Mouse (Mus musculus) intestine, embryonic 14.5 days (tissue): ENCODE results near the gene Klhl35. TPM values are rescaled to one million over a fixed set of nuclear protein-coding genes. Genes with fewer than 3 reads are reported as not detected.
A peak's percentile ranks its signal among the peaks of the same experiment; 100 is the strongest.

Experiments
- ATAC-seq: fragments of 200-750 bp; cut with Nextera tagmentation; replicated peaks from 2 replicates; pipeline ENCODE4 v1.8.0; 2017; ENCODE audit warnings: low read depth, moderate number of reproducible peaks, moderate TSS enrichment, moderate library complexity; ENCODE audit not compliant: low FRiP score, low TSS enrichment
- DNase-seq: peaks from one replicate; pipeline ENCODE4 v3.0.0-alpha.2; 2018; ENCODE audit warnings: low spot score
- H3K27ac ChIP-seq: fragments of 300-500 bp; sonication (generic); 2 replicates; pipeline ENCODE4 v1.5.1; 2014; ENCODE audit warnings: low read depth, mild to moderate bottlenecking, control low read depth
- H3K27me3 ChIP-seq: fragments of 300-500 bp; sonication (generic); replicated peaks from 2 replicates; pipeline ENCODE4 v1.6.1; 2014; ENCODE audit warnings: low read length, control low read depth; ENCODE audit not compliant: control insufficient read depth, insufficient read depth
- H3K36me3 ChIP-seq: fragments of 300-500 bp; sonication (generic); 2 replicates; pipeline ENCODE4 v1.6.1; 2014; ENCODE audit warnings: low read length, control low read depth; ENCODE audit not compliant: control insufficient read depth, insufficient read depth
- H3K4me1 ChIP-seq: fragments of 300-500 bp; sonication (generic); replicated peaks from 2 replicates; pipeline ENCODE4 v1.6.1; 2014; ENCODE audit warnings: low read length, control low read depth, mixed read lengths; ENCODE audit not compliant: control insufficient read depth, insufficient read depth
- H3K4me2 ChIP-seq: fragments of 300-500 bp; sonication (generic); 2 replicates; pipeline ENCODE4 v1.6.1; 2014; ENCODE audit warnings: low read length
- H3K4me3 ChIP-seq: fragments of 300-500 bp; sonication (generic); 2 replicates; pipeline ENCODE4 v1.5.1; 2014; ENCODE audit warnings: low read depth, low read length, control low read depth, mixed read lengths
- H3K9ac ChIP-seq: fragments of 300-500 bp; sonication (generic); 2 replicates; pipeline ENCODE4 v1.6.1; 2014; ENCODE audit warnings: mild to moderate bottlenecking, low read length
- H3K9me3 ChIP-seq: fragments of 300-500 bp; sonication (generic); 2 replicates; pipeline ENCODE4 v1.6.1; 2016; ENCODE audit warnings: low read length, control low read depth; ENCODE audit not compliant: control insufficient read depth
- WGBS: fragments of 180-500 bp; shearing (Covaris S2); extraction: QIAGEN DNeasy Blood & Tissue Kit; methylation state at CpG from one replicate; pipeline ENCODE4 v1.1.7; 2014; 5-methylcytosine and 5-hydroxymethylcytosine counted together
- polyA plus RNA-seq: library from polyadenylated mRNA; unstranded; fragments of >200 nt; fragmentation: Nextera tagmentation; extraction: Ambion mirVana; gene quantifications from 2 replicates; pipeline ENCODE4 v1.2.1, GENCODE M21; 2014

Gene Klhl35
- polyA plus RNA-seq, 1 experiment from 2014 or later: 1.0 TPM

DNA sequence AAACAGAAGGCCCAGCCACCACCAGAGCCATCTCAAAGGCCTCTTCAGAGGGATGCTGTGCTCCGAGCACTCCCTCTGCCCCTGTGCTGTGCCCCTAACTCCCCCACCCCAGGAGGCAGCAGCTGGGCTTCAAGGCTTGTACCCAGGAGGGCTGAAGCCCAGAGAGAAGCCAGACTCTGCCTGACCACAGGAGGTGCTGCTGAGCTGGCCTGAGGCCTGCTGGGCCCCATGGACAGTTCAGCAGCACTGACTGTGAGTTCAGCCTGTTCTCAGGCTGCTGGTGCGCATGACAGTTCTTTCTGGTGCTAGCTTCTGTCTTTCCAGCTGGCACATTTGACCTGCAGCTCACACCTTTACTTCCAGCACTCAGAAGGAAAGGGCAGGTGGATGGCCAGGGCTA, 20.0 kb upstream of the Klhl35 start:
- no peaks in the 10 kb centered on the region for H3K27me3 ChIP-seq
- ATAC-seq (no peak), DNase-seq (no peak)
- H3K4me2 ChIP-seq: no peak overlapping the region
- H3K27ac ChIP-seq: no peak overlapping the region
- H3K36me3 ChIP-seq: no peaks in the 10 kb centered on the region
- H3K9me3 ChIP-seq: no peaks in the 10 kb centered on the region
- H3K4me1 ChIP-seq: peaks cover 15% of the 10 kb centered on the region; the same call in 1 of the 2 replicates
- H3K9ac ChIP-seq: no peak overlapping the region
- no peak overlapping the region for H3K4me3 ChIP-seq
- WGBS: 79% methylated on average over 2 of the region's 2 CpGs

GRCm38 (mm10) chr7:99447323-99447722, 18.5 kb upstream of the Klhl35 start:
- H3K36me3 ChIP-seq: no peaks in the 10 kb centered on the region
- no peaks in the 10 kb centered on the region for H3K27me3 ChIP-seq
- no peak overlapping the region for H3K4me3 ChIP-seq
- H3K9ac ChIP-seq: no peak overlapping the region
- ATAC-seq (no peak), DNase-seq (no peak)
- H3K4me1 ChIP-seq: peaks cover under 1% of the 10 kb centered on the region; the same call in 1 of the 2 replicates
- WGBS: 82% methylated on average over 5 of the region's 5 CpGs
- no peaks in the 10 kb centered on the region for H3K9me3 ChIP-seq
- H3K27ac ChIP-seq: no peak overlapping the region
- H3K4me2 ChIP-seq: no peak overlapping the region

DNA sequence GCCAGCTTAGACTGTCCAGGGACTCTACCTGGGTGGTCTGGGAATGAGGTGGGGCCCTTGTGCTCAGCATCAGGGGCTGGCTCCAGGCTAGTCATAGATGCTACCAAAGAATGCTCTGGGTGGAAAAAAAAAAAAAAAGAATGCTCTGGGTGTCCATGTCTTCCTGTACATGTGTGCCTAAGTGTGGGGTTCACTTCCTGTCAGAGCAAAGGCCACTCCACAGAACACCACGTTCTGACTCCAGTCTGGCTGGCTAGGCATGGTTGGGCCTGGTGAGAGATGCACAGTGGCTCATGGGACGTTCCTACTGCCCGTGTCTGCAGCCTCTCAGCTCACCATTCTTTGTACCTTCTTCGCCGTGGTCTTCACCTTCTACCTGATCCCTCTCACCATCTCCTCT, 17.2 kb upstream of the Klhl35 start:
- Histone ChIP-seq H3K36me3 (no peaks in the 10 kb centered on the region), H3K4me2 (no peak overlapping the region), H3K4me1 (no peaks in the 10 kb centered on the region), H3K9ac (no peak overlapping the region), H3K27ac (no peak overlapping the region), H3K27me3 (no peaks in the 10 kb centered on the region), H3K9me3 (no peaks in the 10 kb centered on the region), H3K4me3 (no peak overlapping the region)
- WGBS: 59% methylated on average over 5 of the region's 5 CpGs
- ATAC-seq: no peak
- no peak for DNase-seq

DNA sequence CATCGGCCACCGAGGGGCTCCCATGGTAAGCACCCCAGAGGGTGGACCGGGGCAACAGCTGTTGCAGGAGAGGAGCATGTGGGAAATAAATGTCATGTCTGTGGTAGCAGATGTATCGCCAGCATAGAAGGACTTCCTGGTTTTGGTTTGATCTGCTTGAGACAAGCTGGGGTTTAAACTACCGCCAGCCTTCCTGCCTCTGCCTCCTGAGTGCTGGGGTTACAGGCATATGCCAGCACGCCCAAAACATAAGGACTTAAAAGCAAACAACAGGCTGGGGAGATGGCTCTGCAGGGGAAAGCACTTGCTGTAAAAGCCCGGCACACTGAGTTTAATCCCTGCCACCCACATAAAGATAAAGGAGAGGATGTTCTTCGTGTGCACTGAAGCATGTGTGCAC, 16.7 kb upstream of the Klhl35 start:
- Histone ChIP-seq H3K27ac (no peak overlapping the region), H3K4me1 (no peaks in the 10 kb centered on the region), H3K4me2 (no peak overlapping the region), H3K27me3 (no peaks in the 10 kb centered on the region), H3K9me3 (no peaks in the 10 kb centered on the region), H3K9ac (no peak overlapping the region), H3K36me3 (no peaks in the 10 kb centered on the region), H3K4me3 (no peak overlapping the region)
- ATAC-seq: no peak
- WGBS: 58% methylated on average over 8 of the region's 8 CpGs
- DNase-seq: no peak

DNA sequence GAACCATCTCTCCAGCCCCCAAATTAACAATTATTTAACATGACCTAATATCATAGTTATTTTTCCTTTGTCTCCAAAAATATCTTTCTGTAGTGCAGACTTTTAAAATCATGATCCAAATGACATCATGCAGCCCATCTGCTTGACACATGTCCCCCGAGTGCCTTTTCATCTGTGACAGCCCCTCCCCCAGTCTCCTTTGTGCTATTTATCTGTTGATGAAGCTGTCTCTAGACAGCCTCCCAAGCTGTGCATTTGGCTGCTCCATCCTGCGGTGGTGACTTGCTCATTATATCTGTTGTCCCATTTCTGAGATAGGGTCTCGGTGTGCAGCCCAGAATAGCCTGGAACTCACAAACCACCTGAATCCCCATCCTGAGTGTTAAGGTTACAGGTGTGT, 16.1 kb upstream of the Klhl35 start:
- Histone ChIP-seq H3K9me3 (no peaks in the 10 kb centered on the region), H3K4me2 (no peak overlapping the region), H3K27ac (no peak overlapping the region), H3K9ac (no peak overlapping the region), H3K36me3 (no peaks in the 10 kb centered on the region), H3K4me1 (no peaks in the 10 kb centered on the region), H3K27me3 (no peaks in the 10 kb centered on the region), H3K4me3 (no peak overlapping the region)
- ATAC-seq: no peak
- 67% methylated on average over 3 of the region's 3 CpGs for WGBS
- no peak for DNase-seq

GRCm38 (mm10) chr7:99450703-99451102, 15.1 kb upstream of the Klhl35 start:
- no peak overlapping the region for H3K27ac ChIP-seq
- H3K27me3 ChIP-seq: no peaks in the 10 kb centered on the region
- 0% methylated on average over 3 of the region's 3 CpGs for WGBS
- ATAC-seq: peak; percentile 16; the same call in 1 of the 2 replicates
- peak; percentile 84 for DNase-seq
- H3K9ac ChIP-seq: no peak overlapping the region
- no peak overlapping the region for H3K4me3 ChIP-seq
- no peaks in the 10 kb centered on the region for H3K9me3 ChIP-seq
- H3K4me1 ChIP-seq: no peaks in the 10 kb centered on the region
- H3K4me2 ChIP-seq: no peak overlapping the region
- H3K36me3 ChIP-seq: no peaks in the 10 kb centered on the region

- H3K9ac ChIP-seq: no peak overlapping the region
- no peaks in the 10 kb centered on the region for H3K4me1 ChIP-seq
- no peak overlapping the region for H3K27ac ChIP-seq
- no peak overlapping the region for H3K4me2 ChIP-seq
- no peaks in the 10 kb centered on the region for H3K27me3 ChIP-seq
- DNase-seq (no peak), ATAC-seq (no peak)
- H3K36me3 ChIP-seq: no peaks in the 10 kb centered on the region
- no peaks in the 10 kb centered on the region for H3K9me3 ChIP-seq
- no peak overlapping the region for H3K4me3 ChIP-seq
- 82% methylated on average over 7 of the region's 7 CpGs for WGBS
Observed at GRCm38 (mm10) chr7:99452859-99453258, 12.9 kb upstream of the Klhl35 start.

DNA sequence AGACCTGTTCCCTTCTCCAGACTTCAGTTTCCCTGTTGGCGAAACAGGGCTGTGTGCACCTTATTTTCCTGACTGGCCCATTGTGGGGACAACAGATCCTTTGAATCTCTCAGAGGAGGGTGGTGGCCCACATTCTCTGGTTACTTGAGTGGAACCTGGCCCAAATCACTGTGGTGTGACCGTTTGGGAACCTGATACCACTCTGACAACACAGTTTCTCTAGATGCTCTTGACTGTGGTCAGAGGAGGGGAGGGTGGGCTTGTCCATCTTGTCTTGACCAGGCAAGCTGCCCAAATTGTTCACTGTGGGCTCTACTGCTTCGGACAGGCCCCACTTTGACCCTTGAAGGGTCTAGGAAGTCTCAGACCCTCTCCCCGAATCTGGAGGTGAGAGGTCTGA, 11.8 kb upstream of the Klhl35 start:
- ATAC-seq (no peak), DNase-seq (no peak)
- H3K27ac ChIP-seq: no peak overlapping the region
- H3K9ac ChIP-seq: no peak overlapping the region
- no peaks in the 10 kb centered on the region for H3K36me3 ChIP-seq
- H3K4me3 ChIP-seq: no peak overlapping the region
- no peaks in the 10 kb centered on the region for H3K4me1 ChIP-seq
- no peak overlapping the region for H3K4me2 ChIP-seq
- WGBS: 76% methylated on average over 4 of the region's 4 CpGs
- H3K27me3 ChIP-seq: no peaks in the 10 kb centered on the region
- no peaks in the 10 kb centered on the region for H3K9me3 ChIP-seq

GRCm38 (mm10) chr7:99458849-99459248, 7.0 kb upstream of the Klhl35 start:
- no peaks in the 10 kb centered on the region for H3K9me3 ChIP-seq
- 84% methylated on average over 8 of the region's 8 CpGs for WGBS
- peaks cover 6% of the 10 kb centered on the region; the same call in 1 of the 2 replicates for H3K36me3 ChIP-seq

More at GRCm38 (mm10) chr7:99458849-99459248, 7.0 kb upstream of the Klhl35 start:
- no peak overlapping the region for H3K4me3 ChIP-seq
- no peaks in the 10 kb centered on the region for H3K27me3 ChIP-seq
- H3K27ac ChIP-seq: no peak overlapping the region
- no peak overlapping the region for H3K9ac ChIP-seq
- H3K4me2 ChIP-seq: no peak overlapping the region
- no peaks in the 10 kb centered on the region for H3K4me1 ChIP-seq
- ATAC-seq (no peak), DNase-seq (no peak)
